Mouse (Mus musculus): ENCODE data around the gene Stfa2l1. TPM values are rescaled to one million over a fixed set of nuclear protein-coding genes. Genes with fewer than 3 reads are reported as not detected.
"Not testable (repeated sequence)": the region's sequence is repeated elsewhere in the genome, so short reads cannot be mapped to it uniquely, and the experiment has no call there.

The Stfa2l1 gene
- polyA plus RNA-seq (2012; rRNA removed) = not detected in 2 replicates

GRCm38 (mm10) chr16:36156402-36156975, at the start of gene Stfa2l1:
TSS of gene Stfa2l1 (plus strand) at chr16:36156811.
- DNase-seq (ENCODE audit: low spot score) = no peak

GRCm38 (mm10) chr16:36111486-36111885, 45.1 kb upstream of the Stfa2l1 start:
- DNase-seq (ENCODE audit: low spot score) = not testable (repeated sequence)

GRCm38 (mm10) chr16:36115751-36116150, 40.9 kb upstream of the Stfa2l1 start:
- DNase-seq (ENCODE audit: low spot score) = not testable (repeated sequence)

GRCm38 (mm10) chr16:36128092-36128491, 28.5 kb upstream of the Stfa2l1 start:
- no peak for DNase-seq (ENCODE audit: low spot score)

GRCm38 (mm10) chr16:36131141-36131540, 25.5 kb upstream of the Stfa2l1 start, which contains the start of gene Csta1:
TSS of gene Csta1 (minus strand) at chr16:36131241.
- no peak for DNase-seq (ENCODE audit: low spot score)

- DNase-seq (ENCODE audit: low spot score) = no peak
Observed at GRCm38 (mm10) chr16:36138201-36138600, 18.4 kb upstream of the Stfa2l1 start.

GRCm38 (mm10) chr16:36167841-36168240, 11.2 kb downstream of the Stfa2l1 start:
- DNase-seq (ENCODE audit: low spot score) = not testable (repeated sequence)

GRCm38 (mm10) chr16:36176108-36176507, 19.5 kb downstream of the Stfa2l1 start:
- no peak for DNase-seq (ENCODE audit: low spot score)

GRCm38 (mm10) chr16:36179910-36180309, 23.3 kb downstream of the Stfa2l1 start:
- no peak for DNase-seq (ENCODE audit: low spot score)

- DNase-seq (ENCODE audit: low spot score) = not testable (repeated sequence)
Observed at GRCm38 (mm10) chr16:36183912-36184311, 27.3 kb downstream of the Stfa2l1 start, which contains the start of gene Gm5483. TSS of gene Gm5483 (plus strand) at chr16:36184212.

- no peak for DNase-seq (ENCODE audit: low spot score)
Observed at GRCm38 (mm10) chr16:36199226-36199625, 42.6 kb downstream of the Stfa2l1 start.

- DNase-seq (ENCODE audit: low spot score) = no peak
Observed at GRCm38 (mm10) chr16:36203846-36204245, 47.2 kb downstream of the Stfa2l1 start.

GRCm38 (mm10) chr16:36205684-36206083, 49.1 kb downstream of the Stfa2l1 start:
- DNase-seq (ENCODE audit: low spot score) = not testable (repeated sequence)

- no peak for DNase-seq (ENCODE audit: low spot score)
Observed at GRCm38 (mm10) chr16:36209967-36210453, 53.4 kb downstream of the Stfa2l1 start, which contains the start of gene Gm5416. TSS of gene Gm5416 (plus strand) at chr16:36210403.

Other genes with a start within 250 kb of the Stfa2l1 start
- 20.3 and 25.3 TPM in 2 replicates for gene Parp9, start 218.3 kb upstream of the Stfa2l1 start, polyA plus RNA-seq (2012; rRNA removed)
- gene Dtx3l, start 217.7 kb upstream of the Stfa2l1 start, polyA plus RNA-seq (2012; rRNA removed) = 13.2 and 18.3 TPM in 2 replicates
- 18.0 and 21.2 TPM in 2 replicates for gene Kpna1, start 178.1 kb upstream of the Stfa2l1 start, polyA plus RNA-seq (2012; rRNA removed)
- gene Wdr5b, start 115.6 kb upstream of the Stfa2l1 start, polyA plus RNA-seq (2012; rRNA removed) = 6.3 and 6.6 TPM in 2 replicates
- 192 and 236 TPM in 2 replicates for gene Fam162a, start 85.2 kb upstream of the Stfa2l1 start, polyA plus RNA-seq (2012; rRNA removed)
- gene Ccdc58, start 85.1 kb upstream of the Stfa2l1 start, polyA plus RNA-seq (2012; rRNA removed) = 30.9 and 44.8 TPM in 2 replicates
- 0.03 and 0.09 TPM in 2 replicates for gene Csta1, start 25.6 kb upstream of the Stfa2l1 start, polyA plus RNA-seq (2012; rRNA removed)
- gene Gm5483, start 27.4 kb downstream of the Stfa2l1 start, polyA plus RNA-seq (2012; rRNA removed) = not detected in 2 replicates
- gene Gm5416, start 53.6 kb downstream of the Stfa2l1 start, polyA plus RNA-seq (2012; rRNA removed) = not detected in 2 replicates
- gene 2010005H15Rik, start 64.7 kb downstream of the Stfa2l1 start, polyA plus RNA-seq (2012; rRNA removed) = 0.15 TPM in 1 of 2 replicates, not detected in the other
- gene Stfa1, start 120.1 kb downstream of the Stfa2l1 start, polyA plus RNA-seq (2012; rRNA removed) = not detected in 2 replicates
- gene BC117090, start 177.5 kb downstream of the Stfa2l1 start, polyA plus RNA-seq (2012; rRNA removed) = not detected in 2 replicates
- gene BC100530, start 210.9 kb downstream of the Stfa2l1 start, polyA plus RNA-seq (2012; rRNA removed) = not detected in 2 replicates

Measured in urinary bladder, adult 2 months (tissue).